10 mouse cellular contexts compared by ENCODE assay signal in genomic region chr2:150766083-150766862, GRCm38 (mm10). TPM values are rescaled to one million over a fixed set of nuclear protein-coding genes. Genes with fewer than 3 reads are reported as not detected.
DNase-seq lines count a peak whose midpoint lies in the region; ATAC-seq and TF ChIP-seq lines count a peak whose summit lies in the region.
"Had no signal": no experiment of that assay in that cellular context is flagged by ENCODE, and none has a peak within 500 bp of the region (broad histone marks: within the 10 kb centered on the region; RNA-seq: fewer than 3 reads in every experiment).

No protein-coding gene starts in this region.

- H3K4me2 ChIP-seq in embryonic facial prominence, embryonic 13.5 days: no peak overlapping the region
- H3K4me2 ChIP-seq in kidney, embryonic 14.5 days (replicated peaks; ENCODE audit: low read depth, low read length): no peak overlapping the region
- no peak overlapping the region for H3K4me2 ChIP-seq in lung, embryonic 16.5 days (ENCODE audit: low read depth, low read length)
- H3K4me2 ChIP-seq: liver, embryonic 11.5 days; neural tube, embryonic 12.5 days had no signal

- peaks cover 15% of the 10 kb centered on the region for H3K4me1 ChIP-seq in embryonic facial prominence, embryonic 13.5 days
- no peaks in the 10 kb centered on the region for H3K4me1 ChIP-seq in embryonic facial prominence, embryonic 10.5 days
- H3K4me1 ChIP-seq in kidney, embryonic 14.5 days (ENCODE audit: control insufficient read depth, insufficient read depth, low read length): peaks cover 5% of the 10 kb centered on the region
- H3K4me1 ChIP-seq in cortical plate, adult 2 months (ENCODE audit: control insufficient read depth, insufficient read depth, low read length): peaks cover 4% of the 10 kb centered on the region
- H3K4me1 ChIP-seq in lung, embryonic 16.5 days (replicated peaks; ENCODE audit: control insufficient read depth, insufficient read depth, low read length): peaks cover 20% of the 10 kb centered on the region
- H3K4me1 ChIP-seq: neural tube, embryonic 12.5 days had no signal

- intact Hi-C loops in left cerebral cortex, postnatal 25 days (cut with DNase I): no loop called here

- H3K9me3 ChIP-seq in embryonic facial prominence, embryonic 13.5 days: no peaks in the 10 kb centered on the region
- H3K9me3 ChIP-seq in embryonic facial prominence, embryonic 10.5 days: no peaks in the 10 kb centered on the region
- no peaks in the 10 kb centered on the region for H3K9me3 ChIP-seq in kidney, embryonic 14.5 days (ENCODE audit: control insufficient read depth, low read length)
- no peaks in the 10 kb centered on the region for H3K9me3 ChIP-seq in lung, embryonic 16.5 days (ENCODE audit: control insufficient read depth, low read length)
- H3K9me3 ChIP-seq: neural tube, embryonic 12.5 days had no signal

- no peaks in the 10 kb centered on the region for H3K27me3 ChIP-seq in embryonic facial prominence, embryonic 13.5 days
- H3K27me3 ChIP-seq in embryonic facial prominence, embryonic 10.5 days (replicated peaks; ENCODE audit: low read depth, poor library complexity, severe bottlenecking): no peaks in the 10 kb centered on the region
- no peaks in the 10 kb centered on the region for H3K27me3 ChIP-seq in kidney, embryonic 14.5 days (ENCODE audit: control insufficient read depth, insufficient read depth, low read length)
- H3K27me3 ChIP-seq in lung, embryonic 16.5 days (ENCODE audit: control insufficient read depth, insufficient read depth, low read depth, low read length): no peaks in the 10 kb centered on the region
- H3K27me3 ChIP-seq: neural tube, embryonic 12.5 days had no signal

- TF ChIP-seq POLR2A in cortical plate, adult 2 months (IDR thresholded peaks at IDR 0.05; ENCODE audit: extremely low read depth, insufficient read depth, low read length): no peak

- 85% methylated on average over 4 of the region's 4 CpGs for WGBS in embryonic facial prominence, embryonic 13.5 days
- 86% methylated on average over 4 of the region's 4 CpGs for WGBS in embryonic facial prominence, embryonic 10.5 days
- WGBS in kidney, embryonic 14.5 days: 86% methylated on average over 4 of the region's 4 CpGs
- 67% methylated on average over 4 of the region's 4 CpGs for WGBS in lung, embryonic 16.5 days

- TF ChIP-seq CTCF in cortical plate, adult 2 months (IDR thresholded peaks at IDR 0.05; ENCODE audit: extremely low read depth, insufficient read depth, low read length): no peak

- no peak overlapping the region for H3K4me3 ChIP-seq in embryonic facial prominence, embryonic 13.5 days
- H3K4me3 ChIP-seq in embryonic facial prominence, embryonic 10.5 days: no peak overlapping the region
- no peak overlapping the region for H3K4me3 ChIP-seq in kidney, embryonic 14.5 days (ENCODE audit: low read length)
- H3K4me3 ChIP-seq in cortical plate, adult 2 months (ENCODE audit: insufficient read depth, low read length): no peak overlapping the region
- no peak overlapping the region for H3K4me3 ChIP-seq in lung, embryonic 16.5 days (ENCODE audit: low read length)
- H3K4me3 ChIP-seq: neural tube, embryonic 12.5 days had no signal

- no peak for ATAC-seq in embryonic facial prominence, embryonic 13.5 days (ENCODE audit: insufficient number of reproducible peaks, insufficient read depth, low FRiP score, low TSS enrichment, low read depth)
- no peak for ATAC-seq in kidney, embryonic 14.5 days (ENCODE audit: low FRiP score, low TSS enrichment)
- peak; percentile 8; the same call in 1 of the 2 replicates for ATAC-seq in lung, embryonic 16.5 days (ENCODE audit: low read depth)

- H3K27ac ChIP-seq in embryonic facial prominence, embryonic 13.5 days: 0 out of 2 replicates have a peak overlapping the region, but pooled peaks have one; percentile 11
- no peak overlapping the region for H3K27ac ChIP-seq in embryonic facial prominence, embryonic 10.5 days (replicated peaks)
- no peak overlapping the region for H3K27ac ChIP-seq in kidney, embryonic 14.5 days (ENCODE audit: low read depth, low read length)
- H3K27ac ChIP-seq in cortical plate, adult 2 months (ENCODE audit: insufficient read depth, low read length): 0 out of 2 replicates have a peak overlapping the region, but pooled peaks have one; percentile 35
- H3K27ac ChIP-seq in lung, embryonic 16.5 days (ENCODE audit: low read length): peak overlapping the region; percentile 69
- H3K27ac ChIP-seq: neural tube, embryonic 12.5 days had no signal

- DNase-seq in embryonic facial prominence, embryonic 10.5 days (ENCODE audit: low spot score): no peak
- DNase-seq in kidney, adult 18-20 months: peak; percentile 70
- no peak for DNase-seq in natural killer cell, adult 2 months (ENCODE audit: low spot score in 2 of 2)
- DNase-seq in left cerebral cortex, postnatal 25 days (ENCODE audit: low spot score in 2 of 2): no peak

- H3K9ac ChIP-seq in embryonic facial prominence, embryonic 13.5 days: 0 out of 2 replicates have a peak overlapping the region, but pooled peaks have one; percentile 32
- H3K9ac ChIP-seq in kidney, embryonic 14.5 days (ENCODE audit: low read depth, low read length): no peak overlapping the region
- no peak overlapping the region for H3K9ac ChIP-seq in lung, embryonic 16.5 days (ENCODE audit: low read length)
- H3K9ac ChIP-seq: neural tube, embryonic 12.5 days had no signal

- H3K36me3 ChIP-seq in embryonic facial prominence, embryonic 13.5 days: peaks cover 70% of the 10 kb centered on the region
- H3K36me3 ChIP-seq in embryonic facial prominence, embryonic 10.5 days (replicated peaks): peaks cover 74% of the 10 kb centered on the region
- peaks cover 37% of the 10 kb centered on the region for H3K36me3 ChIP-seq in kidney, embryonic 14.5 days (ENCODE audit: control insufficient read depth, insufficient read depth, low read length)
- H3K36me3 ChIP-seq in lung, embryonic 16.5 days (ENCODE audit: control insufficient read depth, insufficient read depth, low read length): peaks cover 9% of the 10 kb centered on the region

RNA-seq across cellular contexts. Expression of gene Entpd6, which starts 17.4 kb away (rescaled TPM):
- polyA plus RNA-seq in embryonic facial prominence, embryonic 13.5 days (2015; fragmentation: Nextera tagmentation; extraction: Ambion mirVana): 29.2 and 29.5 TPM in 2 replicates
- polyA plus RNA-seq in embryonic facial prominence, embryonic 10.5 days (2016; fragmentation: Nextera tagmentation; extraction: Ambion mirVana): 30.7 and 37.1 TPM in 2 replicates
- polyA plus RNA-seq in kidney, embryonic 14.5 days (2014; fragmentation: Nextera tagmentation; extraction: Ambion mirVana): 17.5 and 27.9 TPM in 2 replicates
- polyA plus RNA-seq in cortical plate, adult 2 months (2012; rRNA removed): 56.2 and 57.8 TPM in 2 replicates
- polyA plus RNA-seq in lung, embryonic 16.5 days (2015; fragmentation: Nextera tagmentation; extraction: Ambion mirVana): 29.8 and 29.9 TPM in 2 replicates
- total RNA-seq in left cerebral cortex, postnatal 25 days (2021): 10 to 100 TPM; 49.3 to 53.1 TPM

RNA-seq across cellular contexts. Expression of gene Pygb, which starts 20.3 kb away (rescaled TPM):
- polyA plus RNA-seq in embryonic facial prominence, embryonic 13.5 days (2015; fragmentation: Nextera tagmentation; extraction: Ambion mirVana): 89.4 and 100 TPM in 2 replicates
- 62.1 and 66.3 TPM in 2 replicates for polyA plus RNA-seq in embryonic facial prominence, embryonic 10.5 days (2016; fragmentation: Nextera tagmentation; extraction: Ambion mirVana)
- 35.3 and 57.8 TPM in 2 replicates for polyA plus RNA-seq in kidney, embryonic 14.5 days (2014; fragmentation: Nextera tagmentation; extraction: Ambion mirVana)
- polyA plus RNA-seq in cortical plate, adult 2 months (2012; rRNA removed): 131 and 133 TPM in 2 replicates
- polyA plus RNA-seq in lung, embryonic 16.5 days (2015; fragmentation: Nextera tagmentation; extraction: Ambion mirVana): 92.4 and 94.3 TPM in 2 replicates
- total RNA-seq in left cerebral cortex, postnatal 25 days (2021): 100 to 1,000 TPM; 112 to 116 TPM

Comparison
In these comparisons a context has a peak if more than half of its experiments do, and no peak if none do; other contexts are left out.
1. H3K27ac ChIP-seq: peak in embryonic facial prominence, embryonic 13.5 days (single experiment), cortical plate, adult 2 months (single experiment) and lung, embryonic 16.5 days (single experiment); none in embryonic facial prominence, embryonic 10.5 days (single experiment) and kidney, embryonic 14.5 days (single experiment).